Comparison of ENCODE assay signal across 8 mouse cellular contexts in the genomic region with DNA sequence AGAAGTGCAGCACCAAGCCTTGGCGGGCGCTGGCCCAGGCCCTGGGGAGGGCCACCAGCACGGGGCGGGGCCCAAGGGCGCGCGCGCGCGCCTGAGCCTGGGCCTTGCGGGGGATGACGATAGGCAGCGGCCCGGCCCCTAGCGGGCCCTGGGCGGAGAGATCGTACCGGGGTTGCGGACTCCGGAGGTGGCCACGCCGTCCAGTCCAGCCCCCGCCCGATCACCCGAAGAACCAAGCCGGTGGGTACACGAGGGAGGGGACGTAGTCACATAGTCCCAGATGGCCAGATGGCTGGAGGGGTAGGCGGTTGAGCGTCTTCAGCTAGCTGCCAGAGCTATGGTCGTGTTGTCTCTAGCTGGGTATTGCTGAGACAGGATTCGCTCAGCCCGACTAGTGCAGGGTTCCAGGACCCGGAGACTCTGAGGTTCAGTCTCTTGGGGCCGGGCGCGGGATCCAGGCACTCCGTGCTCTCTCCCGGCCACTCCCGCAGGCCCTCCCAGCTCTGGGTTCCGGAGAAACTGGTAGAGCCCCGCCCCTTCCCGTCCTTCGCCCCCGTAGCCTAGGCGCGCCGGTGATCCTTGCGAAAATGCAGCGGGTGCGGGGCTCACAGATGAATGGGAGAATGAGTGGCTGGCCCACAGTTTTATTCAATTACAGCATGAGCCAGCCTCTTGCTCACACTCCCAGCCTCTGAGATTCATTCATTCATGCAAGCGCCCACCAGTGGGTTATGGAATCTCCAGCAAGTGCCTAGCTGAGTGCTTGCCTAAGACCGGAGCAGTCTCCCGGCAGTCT. TPM values are rescaled to one million over a fixed set of nuclear protein-coding genes. Genes with fewer than 3 reads are reported as not detected.
DNase-seq lines count a peak whose midpoint lies in the region; ATAC-seq and TF ChIP-seq lines count a peak whose summit lies in the region.

No protein-coding gene starts in this region.

- H3K4me3 ChIP-seq in hindbrain, embryonic 15.5 days, result peak overlapping the region; percentile 59
- peak overlapping the region; percentile 81 for H3K4me3 ChIP-seq in left cerebral cortex, adult 2 months
- peak overlapping the region; percentile 80 for H3K4me3 ChIP-seq in macrophage (ENCODE audit: inconsistent target)

- under 1% methylated on average over 54 of the region's 54 CpGs for WGBS in hindbrain, embryonic 15.5 days
- WGBS in macrophage (ENCODE audit: missing documents), result under 1% methylated on average over 53 of the region's 54 CpGs

- peaks cover 70% of the 10 kb centered on the region for H3K4me1 ChIP-seq in hindbrain, embryonic 15.5 days (replicated peaks)

- peaks cover 22% of the 10 kb centered on the region for H3K79me2 ChIP-seq in macrophage (ENCODE audit: inconsistent target)

- no peaks in the 10 kb centered on the region for H3K9me3 ChIP-seq in hindbrain, embryonic 15.5 days

- peak; percentile 46 for ATAC-seq in hindbrain, embryonic 15.5 days (ENCODE audit: low FRiP score, low read depth)

- H3K4me2 ChIP-seq in hindbrain, embryonic 15.5 days, result peak overlapping the region; percentile 90

- peak overlapping the region; percentile 60 for H3K27ac ChIP-seq in hindbrain, embryonic 15.5 days (replicated peaks)
- peak overlapping the region; percentile 96 for H3K27ac ChIP-seq in left cerebral cortex, adult 2 months
- peak overlapping the region; percentile 98 for H3K27ac ChIP-seq in macrophage

- no peak for TF ChIP-seq CTCF in left cerebral cortex, adult 2 months (IDR thresholded peaks at IDR 0.05)

- intact Hi-C loops in left cerebral cortex, adult 2 months (cut with DNase I), result loop anchor here (5.0 kb wide), 1 partner anchor 81 kb away; a partner anchor contains a TSS

- no peaks in the 10 kb centered on the region for H3K36me3 ChIP-seq in hindbrain, embryonic 15.5 days
- peaks cover 17% of the 10 kb centered on the region; the same call in 1 of the 2 replicates for H3K36me3 ChIP-seq in macrophage (ENCODE audit: inconsistent target)

- DNase-seq in T-cell, adult 2 months (ENCODE audit: low spot score), result peak; percentile 65
- peak; percentile 86 to 89 for DNase-seq in cerebellum, postnatal 25 days
- peak; percentile 76 for DNase-seq in gastrocnemius, adult 18-20 months (ENCODE audit: low spot score)
- DNase-seq in left cerebral cortex, adult 2 months (ENCODE audit: extremely low spot score in 1 of 2, low spot score in 2 of 2), result peak; percentile 77 to 81
- DNase-seq in right cerebral cortex, postnatal 14 days, result peak; percentile 69
- DNase-seq in urinary bladder, postnatal 14 days (ENCODE audit: low spot score), result peak; percentile 84

- H3K27me3 ChIP-seq in hindbrain, embryonic 15.5 days, result peaks cover 24% of the 10 kb centered on the region

- H3K9ac ChIP-seq in hindbrain, embryonic 15.5 days, result peak overlapping the region; percentile 66

RNA-seq across cellular contexts. Expression of a gene that starts 1.3 kb away (rescaled TPM):
- total RNA-seq in gastrocnemius, adult 18-20 months (2021), result 10 to 100 TPM; 32.6 to 40.7 TPM
- polyA plus RNA-seq in hindbrain, embryonic 15.5 days (2015; fragmentation: Nextera tagmentation; extraction: Ambion mirVana), result 11.6 and 12.6 TPM in 2 replicates
- total RNA-seq in left cerebral cortex, adult 2 months (2021), result 10 to 100 TPM; 25.2 to 26.6 TPM
- 100 to 1,000 TPM; 148 to 797 (median 256) TPM for total RNA-seq in macrophage (2018; cell fraction: chromatin; rRNA removed)
- 100 to 1,000 TPM in 2 of 26 experiments, 10 to 100 TPM in 24; 62.7 to 107 (median 85.7) TPM for total RNA-seq in macrophage (2018; cell fraction: cytosol; rRNA removed)
- 100 to 1,000 TPM in 23 of 26 experiments, 10 to 100 TPM in 3; 87.8 to 217 (median 136) TPM for total RNA-seq in macrophage (2018; cell fraction: nucleus; rRNA removed)
- 62.9 to 77.4 TPM (median 64.6 TPM) in 3 replicates for polyA plus RNA-seq in macrophage (2018)

RNA-seq across cellular contexts. Expression of a gene that starts 20.8 kb away (rescaled TPM):
- total RNA-seq in gastrocnemius, adult 18-20 months (2021), result 10 to 100 TPM; 24.6 to 25.0 TPM
- polyA plus RNA-seq in hindbrain, embryonic 15.5 days (2015; fragmentation: Nextera tagmentation; extraction: Ambion mirVana), result 38.8 and 39.1 TPM in 2 replicates
- 10 to 100 TPM; 41.0 to 42.7 TPM for total RNA-seq in left cerebral cortex, adult 2 months (2021)
- total RNA-seq in macrophage (2018; cell fraction: chromatin; rRNA removed), result 100 to 1,000 TPM in 17 of 26 experiments, 10 to 100 TPM in 9; 32.1 to 200 (median 143) TPM
- total RNA-seq in macrophage (2018; cell fraction: cytosol; rRNA removed), result 10 to 100 TPM; 29.2 to 51.8 (median 41.0) TPM
- total RNA-seq in macrophage (2018; cell fraction: nucleus; rRNA removed), result 100 to 1,000 TPM in 12 of 26 experiments, 10 to 100 TPM in 14; 30.5 to 167 (median 94.2) TPM
- polyA plus RNA-seq in macrophage (2018), result 20.3 to 48.0 TPM (median 38.4 TPM) in 3 replicates

RNA-seq across cellular contexts. Expression of a gene that starts 27.4 kb away (rescaled TPM):
- 10 to 100 TPM; 50.3 to 60.6 TPM for total RNA-seq in gastrocnemius, adult 18-20 months (2021)
- 109 TPM in 2 replicates for polyA plus RNA-seq in hindbrain, embryonic 15.5 days (2015; fragmentation: Nextera tagmentation; extraction: Ambion mirVana)
- total RNA-seq in left cerebral cortex, adult 2 months (2021), result 100 to 1,000 TPM; 126 to 133 TPM
- total RNA-seq in macrophage (2018; cell fraction: chromatin; rRNA removed), result 100 to 1,000 TPM; 135 to 258 (median 172) TPM
- total RNA-seq in macrophage (2018; cell fraction: cytosol; rRNA removed), result 100 to 1,000 TPM in 3 of 26 experiments, 10 to 100 TPM in 23; 72.1 to 124 (median 81.7) TPM
- 100 to 1,000 TPM in 25 of 26 experiments, 10 to 100 TPM in 1; 97.0 to 221 (median 127) TPM for total RNA-seq in macrophage (2018; cell fraction: nucleus; rRNA removed)
- 52.3 to 73.1 TPM (median 60.5 TPM) in 3 replicates for polyA plus RNA-seq in macrophage (2018)

Comparison
In these comparisons a context has a peak if more than half of its experiments do, and no peak if none do; other contexts are left out.
1. Peak in every context shown above with its lines: DNase-seq, ATAC-seq, H3K4me3 ChIP-seq and H3K27ac ChIP-seq.